Mouse (Mus musculus): Measurements from ENCODE around the gene Alpk3. TPM values are rescaled to one million over a fixed set of nuclear protein-coding genes. Genes with fewer than 3 reads are reported as not detected.
A peak's percentile ranks its signal among the peaks of the same experiment; 100 is the strongest.

Alpk3 gene
- total and polyA plus RNA-seq, 3 experiments = under 0.01 to 0.03 TPM; not detected in 1

DNA sequence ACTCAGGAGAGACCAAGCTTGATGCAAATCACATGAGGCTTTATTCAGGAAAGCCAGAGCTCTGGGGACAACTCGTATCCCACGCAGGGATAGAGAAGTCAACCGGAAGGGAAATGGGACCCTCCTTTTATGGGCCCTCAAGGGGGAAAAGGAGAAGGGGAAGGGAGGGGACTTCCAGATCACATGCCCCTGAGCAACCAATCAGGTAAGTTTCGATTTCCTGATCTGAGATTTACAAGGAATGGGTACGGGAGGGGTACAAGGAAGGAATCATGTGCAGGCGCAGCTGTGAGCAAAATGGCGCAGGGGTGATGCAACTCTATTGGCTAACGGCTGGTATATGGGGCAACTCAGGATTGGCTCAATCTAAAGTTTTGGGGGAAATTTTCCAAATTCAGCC lies 93.8 kb downstream of the Alpk3 start:
- H3K27ac ChIP-seq (ENCODE audit: control insufficient read depth, low read depth, low read length) = no peak overlapping the region
- no peak for TF ChIP-seq GABPA (IDR thresholded peaks at IDR 0.05; ENCODE audit: low read depth, low read length)
- no peak for TF ChIP-seq ZMIZ1 (IDR thresholded peaks at IDR 0.05; ENCODE audit: low read depth, low read length)
- no peak for TF ChIP-seq RCOR1 (IDR thresholded peaks at IDR 0.05; ENCODE audit: low read depth, low read length)
- TF ChIP-seq KAT2A (conservative IDR thresholded peaks at IDR 0.05; ENCODE audit: low read depth, low read length) = no peak
- no peak for TF ChIP-seq SIN3A (IDR thresholded peaks at IDR 0.05; ENCODE audit: low read length)
- no peak for TF ChIP-seq ZKSCAN1 (IDR thresholded peaks at IDR 0.05; ENCODE audit: low read depth, low read length)
- TF ChIP-seq TAL1 (IDR thresholded peaks at IDR 0.05; ENCODE audit: low read length) = no peak
- no peak for TF ChIP-seq CHD1 (IDR thresholded peaks at IDR 0.05; ENCODE audit: low read depth, low read length)
- no peak for TF ChIP-seq ETS1 (IDR thresholded peaks at IDR 0.05; ENCODE audit: low read depth, low read length)
- no peak for TF ChIP-seq MEF2A (IDR thresholded peaks at IDR 0.05; ENCODE audit: extremely low read depth, insufficient replicate concordance, low read depth, low read length, poor library complexity, severe bottlenecking)
- TF ChIP-seq SMC3 (IDR thresholded peaks at IDR 0.05; ENCODE audit: low read depth, low read length) = no peak
- TF ChIP-seq ZC3H11A (IDR thresholded peaks at IDR 0.05; ENCODE audit: low read depth, low read length) = no peak
- TF ChIP-seq BHLHE40 (IDR thresholded peaks at IDR 0.05; ENCODE audit: borderline replicate concordance, low read depth, low read length) = no peak
- TF ChIP-seq NRF1 (IDR thresholded peaks at IDR 0.05; ENCODE audit: insufficient read depth, low read depth, low read length, poor library complexity, severe bottlenecking) = no peak
- no peak for DNase-seq (ENCODE audit: low read depth, low spot score)

DNA sequence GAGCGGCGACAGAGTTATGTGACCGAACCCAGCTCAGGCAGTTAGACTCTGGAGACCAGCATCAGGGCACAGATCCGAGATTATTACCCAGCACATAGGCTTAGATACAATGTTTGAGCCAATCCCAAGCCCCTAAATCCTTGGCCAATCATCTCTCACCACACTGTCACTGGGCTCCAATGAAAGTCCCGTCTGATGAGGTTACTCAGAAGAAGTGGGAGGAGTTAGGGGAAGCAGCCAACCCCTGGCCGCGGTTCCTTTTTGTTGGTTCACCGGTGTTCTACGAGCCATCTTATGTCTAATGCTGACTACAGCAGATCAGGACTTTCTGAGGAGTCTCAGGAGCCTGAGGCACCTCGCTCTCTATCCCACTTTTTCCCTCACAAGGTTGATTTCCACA lies 94.9 kb downstream of the Alpk3 start:
- Histone ChIP-seq H3K9me3 (replicated peaks; ENCODE audit: insufficient read depth, low read length) (no peaks in the 10 kb centered on the region), H3K9ac (ENCODE audit: control insufficient read depth, low read depth, low read length, poor library complexity, severe bottlenecking) (no peak overlapping the region), H3K4me1 (ENCODE audit: control insufficient read depth in 1 of 2, insufficient read depth in 2 of 2, low read length in 2 of 2) (peaks cover 0 to 17% of the 10 kb centered on the region in 2 experiments; a peak in 3 of 4 replicates), H3K27me3 (ENCODE audit: control insufficient read depth in 1 of 2, insufficient read depth in 2 of 2, low read length in 2 of 2) (peaks cover 0 to 4% of the 10 kb centered on the region in 2 experiments; a peak in 3 of 4 replicates), H3K36me3 (ENCODE audit: control insufficient read depth in 1 of 2, insufficient read depth in 2 of 2, low read length in 2 of 2) (peaks cover 0 to 2% of the 10 kb centered on the region in 2 experiments; a peak in 1 of 4 replicates), H3K27ac (ENCODE audit: control insufficient read depth, low read depth, low read length) (no peak overlapping the region), H3K79me2 (ENCODE audit: control insufficient read depth, insufficient read depth, low read length, poor library complexity) (no peaks in the 10 kb centered on the region), H3K4me3 (ENCODE audit: control insufficient read depth in 1 of 2, insufficient read depth in 1 of 2, low read depth in 2 of 2, low read length in 2 of 2) (peak overlapping the region; percentile 29 to 48; a peak in 3 of 4 replicates)
- DNase-seq (ENCODE audit: low read depth, low spot score) = peak; percentile 88
- TF ChIP-seq MAZ (IDR thresholded peaks at IDR 0.05; ENCODE audit: low read depth, low read length) = no peak
- TF ChIP-seq TBP (IDR thresholded peaks at IDR 0.05; ENCODE audit: low read depth, low read length) = peak; percentile 58
- TF ChIP-seq POLR2A (IDR thresholded peaks at IDR 0.05; ENCODE audit: control insufficient read depth in 1 of 2, insufficient read depth in 1 of 2, low read depth in 1 of 2, low read length in 2 of 2, poor library complexity in 1 of 2) = peak in 1 of 2 experiments; percentile 48; a peak in 1 of 4 replicates

More for the DNA sequence above, 93.8 kb downstream of the Alpk3 start:
- Histone ChIP-seq H3K4me3 (ENCODE audit: control insufficient read depth in 1 of 2, insufficient read depth in 1 of 2, low read depth in 2 of 2, low read length in 2 of 2) (no peak overlapping the region), H3K36me3 (ENCODE audit: control insufficient read depth in 1 of 2, insufficient read depth in 2 of 2, low read length in 2 of 2) (peaks cover 0 to 2% of the 10 kb centered on the region in 2 experiments; a peak in 1 of 4 replicates), H3K9me3 (replicated peaks; ENCODE audit: insufficient read depth, low read length) (no peaks in the 10 kb centered on the region), H3K27me3 (ENCODE audit: control insufficient read depth in 1 of 2, insufficient read depth in 2 of 2, low read length in 2 of 2) (peaks cover 0 to 1% of the 10 kb centered on the region in 2 experiments; a peak in 2 of 4 replicates), H3K4me1 (ENCODE audit: control insufficient read depth in 1 of 2, insufficient read depth in 2 of 2, low read length in 2 of 2) (peaks cover 0 to 17% of the 10 kb centered on the region in 2 experiments; a peak in 3 of 4 replicates), H3K79me2 (ENCODE audit: control insufficient read depth, insufficient read depth, low read length, poor library complexity) (no peaks in the 10 kb centered on the region), H3K9ac (ENCODE audit: control insufficient read depth, low read depth, low read length, poor library complexity, severe bottlenecking) (no peak overlapping the region)

Data from MEL (cell line).